In the genomic region with DNA sequence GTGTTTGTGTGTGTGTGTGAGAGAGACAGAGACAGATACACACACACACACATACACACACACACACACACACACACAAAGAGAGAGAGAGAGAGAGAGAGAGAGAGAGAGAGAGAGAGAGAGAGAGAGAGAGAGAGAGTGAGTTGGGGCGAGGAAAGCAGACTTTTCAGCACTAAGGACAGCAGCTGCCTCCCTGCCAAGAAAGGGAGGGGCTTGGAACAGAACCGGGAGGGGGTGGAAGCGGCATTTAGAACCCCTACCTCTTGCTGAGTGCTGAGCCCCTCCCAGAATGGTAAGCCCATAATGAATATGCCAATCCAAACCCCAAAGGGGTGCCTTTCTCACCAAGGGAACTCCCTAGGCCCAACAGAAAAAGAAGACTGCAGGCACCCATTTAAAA, we compare ENCODE assay signal across 9 mouse cellular contexts. TPM values are rescaled to one million over a fixed set of nuclear protein-coding genes. Genes with fewer than 3 reads are reported as not detected.
DNase-seq lines count a peak whose midpoint lies in the region; ATAC-seq and TF ChIP-seq lines count a peak whose summit lies in the region.
"Had no signal": no experiment of that assay in that cellular context is flagged by ENCODE, and none has a peak within 500 bp of the region (broad histone marks: within the 10 kb centered on the region; RNA-seq: fewer than 3 reads in every experiment).

No protein-coding gene starts in this region.

- H3K4me1 ChIP-seq in hindbrain, embryonic 11.5 days (replicated peaks; ENCODE audit: control insufficient read depth, insufficient read depth, low read length) = no peaks in the 10 kb centered on the region
- no peaks in the 10 kb centered on the region for H3K4me1 ChIP-seq in hindbrain, embryonic 14.5 days (replicated peaks; ENCODE audit: control insufficient read depth, insufficient read depth, low read length)
- 0 out of 2 replicates have a peak, but pooled peaks cover 3% of the 10 kb centered on the region for H3K4me1 ChIP-seq in forebrain, postnatal 0 days (ENCODE audit: insufficient read depth)
- H3K4me1 ChIP-seq: embryonic facial prominence, embryonic 12.5 days had no signal

- H3K9me3 ChIP-seq in hindbrain, embryonic 11.5 days (ENCODE audit: control insufficient read depth, low read length) = no peaks in the 10 kb centered on the region
- no peaks in the 10 kb centered on the region for H3K9me3 ChIP-seq in hindbrain, embryonic 14.5 days (ENCODE audit: control insufficient read depth, low read length)
- no peaks in the 10 kb centered on the region for H3K9me3 ChIP-seq in forebrain, postnatal 0 days (ENCODE audit: low read length)
- H3K9me3 ChIP-seq: embryonic facial prominence, embryonic 12.5 days had no signal

- H3K4me2 ChIP-seq in hindbrain, embryonic 11.5 days (replicated peaks; ENCODE audit: low read depth, low read length) = no peak overlapping the region
- H3K4me2 ChIP-seq in hindbrain, embryonic 14.5 days (replicated peaks) = no peak overlapping the region
- H3K4me2 ChIP-seq in forebrain, postnatal 0 days (ENCODE audit: low read depth) = no peak overlapping the region
- H3K4me2 ChIP-seq: embryonic facial prominence, embryonic 12.5 days had no signal

- no peak for ATAC-seq in hindbrain, embryonic 11.5 days (ENCODE audit: low FRiP score)
- ATAC-seq in hindbrain, embryonic 14.5 days (ENCODE audit: low FRiP score) = no peak
- ATAC-seq in forebrain, postnatal 0 days = no peak

- no peaks in the 10 kb centered on the region for H3K27me3 ChIP-seq in hindbrain, embryonic 11.5 days (ENCODE audit: control insufficient read depth, insufficient read depth, low read length)
- H3K27me3 ChIP-seq in hindbrain, embryonic 14.5 days (ENCODE audit: control insufficient read depth, insufficient read depth, low read length) = no peaks in the 10 kb centered on the region
- H3K27me3 ChIP-seq in forebrain, postnatal 0 days (ENCODE audit: insufficient read depth, low read length) = no peaks in the 10 kb centered on the region

- no peak overlapping the region for H3K9ac ChIP-seq in hindbrain, embryonic 11.5 days (ENCODE audit: low read depth, low read length)
- H3K9ac ChIP-seq in hindbrain, embryonic 14.5 days = no peak overlapping the region
- H3K9ac ChIP-seq in forebrain, postnatal 0 days = no peak overlapping the region
- H3K9ac ChIP-seq: embryonic facial prominence, embryonic 12.5 days had no signal

- peak; percentile 22 for DNase-seq in hindbrain, embryonic 11.5 days (ENCODE audit: low spot score)
- DNase-seq in hindbrain, embryonic 14.5 days (ENCODE audit: low spot score) = no peak
- peak; percentile 64 for DNase-seq in testis, postnatal 10 days (ENCODE audit: low spot score)
- no peak for DNase-seq in testis, postnatal 14 days (ENCODE audit: low spot score)
- peak; percentile 56 for DNase-seq in forebrain, postnatal 0 days
- DNase-seq in urinary bladder, adult 2 months (ENCODE audit: low spot score) = no peak
- no peak for DNase-seq in natural killer cell, adult 2 months (ENCODE audit: low spot score in 2 of 2)
- DNase-seq: kidney, adult 18-20 months had no signal

- H3K36me3 ChIP-seq in hindbrain, embryonic 11.5 days (ENCODE audit: control insufficient read depth, insufficient read depth, low read length) = no peaks in the 10 kb centered on the region
- peaks cover 6% of the 10 kb centered on the region; the same call in 1 of the 2 replicates for H3K36me3 ChIP-seq in hindbrain, embryonic 14.5 days (replicated peaks; ENCODE audit: control insufficient read depth, insufficient read depth)
- peaks cover 30% of the 10 kb centered on the region for H3K36me3 ChIP-seq in forebrain, postnatal 0 days (ENCODE audit: insufficient read depth)
- H3K36me3 ChIP-seq: embryonic facial prominence, embryonic 12.5 days had no signal

- H3K27ac ChIP-seq in hindbrain, embryonic 11.5 days (ENCODE audit: low read depth, low read length) = no peak overlapping the region
- no peak overlapping the region for H3K27ac ChIP-seq in hindbrain, embryonic 14.5 days
- no peak overlapping the region for H3K27ac ChIP-seq in forebrain, postnatal 0 days (ENCODE audit: low read depth, low read length)
- H3K27ac ChIP-seq: embryonic facial prominence, embryonic 12.5 days had no signal

- WGBS in hindbrain, embryonic 11.5 days = 3% methylated on average over 2 of the region's 3 CpGs
- 0% methylated on average over 3 of the region's 3 CpGs for WGBS in hindbrain, embryonic 14.5 days
- 2% methylated on average over 3 of the region's 3 CpGs for WGBS in forebrain, postnatal 0 days

- TF ChIP-seq CTCF in forebrain, postnatal 0 days (IDR thresholded peaks at IDR 0.05; ENCODE audit: low read depth) = no peak

- no peak overlapping the region for H3K4me3 ChIP-seq in hindbrain, embryonic 11.5 days (ENCODE audit: low read depth, low read length)
- no peak overlapping the region for H3K4me3 ChIP-seq in hindbrain, embryonic 14.5 days (replicated peaks; ENCODE audit: low read length)
- H3K4me3 ChIP-seq in forebrain, postnatal 0 days (ENCODE audit: low read depth, low read length) = no peak overlapping the region
- H3K4me3 ChIP-seq: embryonic facial prominence, embryonic 12.5 days had no signal

RNA-seq across cellular contexts. Expression of gene Camk2b, which starts 49.8 kb away (rescaled TPM):
- polyA plus RNA-seq in hindbrain, embryonic 11.5 days (2014; fragmentation: Nextera tagmentation; extraction: Ambion mirVana) = 3.4 and 3.6 TPM in 2 replicates
- 117 and 126 TPM in 2 replicates for polyA plus RNA-seq in hindbrain, embryonic 14.5 days (2014; fragmentation: Nextera tagmentation; extraction: Ambion mirVana)
- 271 and 284 TPM in 2 replicates for total RNA-seq in forebrain, postnatal 0 days (2014; rRNA removed)
- polyA plus RNA-seq in forebrain, postnatal 0 days (2015; fragmentation: Nextera tagmentation; extraction: Ambion mirVana) = 227 and 280 TPM in 2 replicates
- 3.0 and 3.9 TPM in 2 replicates for polyA plus RNA-seq in urinary bladder, adult 2 months (2012; rRNA removed)

Comparison
In these comparisons a context has a peak if more than half of its experiments do, and no peak if none do; other contexts are left out.
1. DNase-seq: peak in hindbrain, embryonic 11.5 days (single experiment), testis, postnatal 10 days (single experiment) and forebrain, postnatal 0 days (single experiment); none in hindbrain, embryonic 14.5 days (single experiment), testis, postnatal 14 days (single experiment), urinary bladder, adult 2 months (single experiment) and natural killer cell, adult 2 months (0 of 2).
2. RNA of gene Camk2b, which starts 49.8 kb away (polyA plus RNA-seq): 227 to 280 TPM in forebrain, postnatal 0 days and 117 to 126 TPM in hindbrain, embryonic 14.5 days; 3.4 to 3.6 TPM in hindbrain, embryonic 11.5 days and 3.0 to 3.9 TPM in urinary bladder, adult 2 months; every median in the first group is over 10 times any median in the second.